Mouse (Mus musculus) heart, embryonic 15.5 days (tissue): ENCODE results near the gene Clgn. TPM values are rescaled to one million over a fixed set of nuclear protein-coding genes. Genes with fewer than 3 reads are reported as not detected.

Source experiments
- ATAC-seq: fragments of 200-750 bp; cut with Nextera tagmentation; replicated peaks from 2 replicates; pipeline ENCODE4 v1.8.0; 2017; ENCODE audit warnings: low read depth, moderate TSS enrichment; ENCODE audit not compliant: insufficient number of reproducible peaks, insufficient read depth, low FRiP score
- H3K27ac ChIP-seq: fragments of 300-500 bp; sonication (generic); 2 replicates; pipeline ENCODE4 v1.5.1; 2015; ENCODE audit warnings: mild to moderate bottlenecking, inconsistent platforms
- H3K27me3 ChIP-seq: fragments of 300-500 bp; sonication (generic); 2 replicates; pipeline ENCODE4 v1.6.1; 2015; ENCODE audit warnings: inconsistent platforms
- H3K36me3 ChIP-seq: fragments of 300-500 bp; sonication (generic); 2 replicates; pipeline ENCODE4 v1.6.1; 2015; ENCODE audit warnings: mild to moderate bottlenecking, inconsistent platforms
- H3K4me1 ChIP-seq: fragments of 300-500 bp; sonication (generic); replicated peaks from 2 replicates; pipeline ENCODE4 v1.6.1; 2015; ENCODE audit warnings: inconsistent platforms
- H3K4me2 ChIP-seq: fragments of 300-500 bp; sonication (generic); 2 replicates; pipeline ENCODE4 v1.6.1; 2015; ENCODE audit warnings: inconsistent platforms, mild to moderate bottlenecking, moderate library complexity
- H3K4me3 ChIP-seq: fragments of 300-500 bp; sonication (generic); 2 replicates; pipeline ENCODE4 v1.5.1; 2015; ENCODE audit warnings: mild to moderate bottlenecking, inconsistent platforms
- H3K9ac ChIP-seq: fragments of 300-500 bp; sonication (generic); 2 replicates; pipeline ENCODE4 v1.6.1; 2015; ENCODE audit warnings: mild to moderate bottlenecking, inconsistent platforms
- H3K9me3 ChIP-seq: fragments of 300-500 bp; sonication (generic); replicated peaks from 2 replicates; pipeline ENCODE4 v1.6.1; 2016; ENCODE audit warnings: inconsistent platforms
- WGBS: fragments of 180-500 bp; shearing (Covaris S2); methylation state at CpG from one replicate; pipeline ENCODE4 v1.1.7; 2015; ENCODE audit warnings: mixed read lengths; 5-methylcytosine and 5-hydroxymethylcytosine counted together
- polyA plus RNA-seq: library from polyadenylated mRNA; unstranded; fragments of >200 nt; fragmentation: Nextera tagmentation; extraction: Ambion mirVana; gene quantifications from 2 replicates; pipeline ENCODE4 v1.2.1, GENCODE M21; 2015

Gene Clgn
- polyA plus RNA-seq, 1 experiment from 2014 or later: 0.04 TPM

GRCm38 (mm10) chr8:83392521-83392920 lies 2.9 kb downstream of the Clgn start:
- no peak for ATAC-seq
- H3K9ac ChIP-seq: no peak overlapping the region

GRCm38 (mm10) chr8:83394325-83394724 lies 4.7 kb downstream of the Clgn start:
- WGBS: 80% methylated on average over 5 of the region's 5 CpGs
- H3K27ac ChIP-seq: no peak overlapping the region

More at GRCm38 (mm10) chr8:83392521-83392920, 2.9 kb downstream of the Clgn start:
- Histone ChIP-seq H3K27me3 (peaks cover 41% of the 10 kb centered on the region), H3K9me3 (no peaks in the 10 kb centered on the region), H3K27ac (no peak overlapping the region), H3K4me1 (peaks cover 7% of the 10 kb centered on the region), H3K36me3 (no peaks in the 10 kb centered on the region), H3K4me3 (no peak overlapping the region), H3K4me2 (no peak overlapping the region)
- 48% methylated on average over 1 of the region's 1 CpGs for WGBS

GRCm38 (mm10) chr8:83396680-83397079 lies 7.0 kb downstream of the Clgn start:
- H3K27me3 ChIP-seq: peaks cover 1% of the 10 kb centered on the region; the same call in 1 of the 2 replicates
- no peaks in the 10 kb centered on the region for H3K4me1 ChIP-seq
- no peak for ATAC-seq
- no peak overlapping the region for H3K4me3 ChIP-seq
- H3K36me3 ChIP-seq: no peaks in the 10 kb centered on the region
- H3K4me2 ChIP-seq: no peak overlapping the region
- H3K9me3 ChIP-seq: no peaks in the 10 kb centered on the region
- WGBS: 79% methylated on average over 6 of the region's 6 CpGs
- no peak overlapping the region for H3K27ac ChIP-seq
- no peak overlapping the region for H3K9ac ChIP-seq

More at GRCm38 (mm10) chr8:83394325-83394724, 4.7 kb downstream of the Clgn start:
- no peak overlapping the region for H3K9ac ChIP-seq
- H3K4me1 ChIP-seq: peaks cover 7% of the 10 kb centered on the region
- H3K9me3 ChIP-seq: no peaks in the 10 kb centered on the region
- H3K27me3 ChIP-seq: peaks cover 23% of the 10 kb centered on the region
- H3K4me2 ChIP-seq: no peak overlapping the region
- H3K36me3 ChIP-seq: no peaks in the 10 kb centered on the region
- H3K4me3 ChIP-seq: no peak overlapping the region
- ATAC-seq: no peak

GRCm38 (mm10) chr8:83397726-83398125 lies 8.1 kb downstream of the Clgn start:
- no peak overlapping the region for H3K9ac ChIP-seq
- 68% methylated on average over 4 of the region's 4 CpGs for WGBS
- no peak overlapping the region for H3K4me2 ChIP-seq
- no peak overlapping the region for H3K27ac ChIP-seq
- no peaks in the 10 kb centered on the region for H3K36me3 ChIP-seq
- H3K4me1 ChIP-seq: no peaks in the 10 kb centered on the region
- H3K4me3 ChIP-seq: no peak overlapping the region
- ATAC-seq: no peak
- no peaks in the 10 kb centered on the region for H3K9me3 ChIP-seq
- no peaks in the 10 kb centered on the region for H3K27me3 ChIP-seq

GRCm38 (mm10) chr8:83405548-83405947 lies 15.9 kb downstream of the Clgn start:
- Histone ChIP-seq H3K9me3 (no peaks in the 10 kb centered on the region), H3K27me3 (peaks cover 18% of the 10 kb centered on the region; the same call in 1 of the 2 replicates), H3K36me3 (no peaks in the 10 kb centered on the region), H3K9ac (no peak overlapping the region), H3K27ac (no peak overlapping the region), H3K4me3 (no peak overlapping the region), H3K4me1 (no peaks in the 10 kb centered on the region), H3K4me2 (no peak overlapping the region)
- 43% methylated on average over 10 of the region's 10 CpGs for WGBS
- ATAC-seq: no peak

- Histone ChIP-seq H3K4me2 (no peak overlapping the region), H3K27ac (no peak overlapping the region), H3K4me3 (no peak overlapping the region), H3K27me3 (peaks cover 18% of the 10 kb centered on the region; the same call in 1 of the 2 replicates), H3K36me3 (no peaks in the 10 kb centered on the region), H3K9ac (no peak overlapping the region), H3K9me3 (no peaks in the 10 kb centered on the region), H3K4me1 (no peaks in the 10 kb centered on the region)
- ATAC-seq: no peak
- WGBS: 31% methylated on average over 6 of the region's 6 CpGs
These were observed 17.2 kb downstream of the Clgn start for GRCm38 (mm10) chr8:83406836-83407235.

GRCm38 (mm10) chr8:83408496-83408895 lies 18.8 kb downstream of the Clgn start:
- no peaks in the 10 kb centered on the region for H3K4me1 ChIP-seq
- H3K27me3 ChIP-seq: peaks cover 18% of the 10 kb centered on the region; the same call in 1 of the 2 replicates
- no peak overlapping the region for H3K9ac ChIP-seq
- H3K36me3 ChIP-seq: no peaks in the 10 kb centered on the region
- ATAC-seq: no peak
- no peaks in the 10 kb centered on the region for H3K9me3 ChIP-seq
- no peak overlapping the region for H3K27ac ChIP-seq
- no peak overlapping the region for H3K4me3 ChIP-seq
- H3K4me2 ChIP-seq: no peak overlapping the region
- 54% methylated on average over 7 of the region's 7 CpGs for WGBS

GRCm38 (mm10) chr8:83416878-83417277 lies 27.2 kb downstream of the Clgn start:
- Histone ChIP-seq H3K4me1 (no peaks in the 10 kb centered on the region), H3K27me3 (peaks cover 11% of the 10 kb centered on the region), H3K4me3 (no peak overlapping the region), H3K4me2 (no peak overlapping the region), H3K9ac (no peak overlapping the region), H3K27ac (no peak overlapping the region), H3K9me3 (no peaks in the 10 kb centered on the region), H3K36me3 (no peaks in the 10 kb centered on the region)
- ATAC-seq: no peak
- 95% methylated on average over 15 of the region's 15 CpGs for WGBS

- Histone ChIP-seq H3K27me3 (peaks cover 12% of the 10 kb centered on the region), H3K27ac (no peak overlapping the region), H3K36me3 (no peaks in the 10 kb centered on the region), H3K4me3 (no peak overlapping the region), H3K9ac (no peak overlapping the region), H3K4me2 (no peak overlapping the region), H3K9me3 (no peaks in the 10 kb centered on the region), H3K4me1 (no peaks in the 10 kb centered on the region)
- no peak for ATAC-seq
- WGBS: 63% methylated on average over 6 of the region's 6 CpGs
These were observed 28.3 kb downstream of the Clgn start for GRCm38 (mm10) chr8:83417970-83418369.

GRCm38 (mm10) chr8:83418805-83419516 lies 29.3 kb downstream of the Clgn start:
- ATAC-seq: no peak
- WGBS: 81% methylated on average over 11 of the region's 11 CpGs
- no peaks in the 10 kb centered on the region for H3K36me3 ChIP-seq
- H3K4me1 ChIP-seq: no peaks in the 10 kb centered on the region
- no peak overlapping the region for H3K9ac ChIP-seq
- H3K27me3 ChIP-seq: peaks cover 21% of the 10 kb centered on the region
- no peak overlapping the region for H3K4me3 ChIP-seq
- no peak overlapping the region for H3K4me2 ChIP-seq
- H3K27ac ChIP-seq: no peak overlapping the region
- H3K9me3 ChIP-seq: no peaks in the 10 kb centered on the region

GRCm38 (mm10) chr8:83421354-83421753 lies 31.7 kb downstream of the Clgn start:
- WGBS: 80% methylated on average over 1 of the region's 1 CpGs

More at GRCm38 (mm10) chr8:83421354-83421753, 31.7 kb downstream of the Clgn start:
- no peak overlapping the region for H3K4me3 ChIP-seq
- no peak overlapping the region for H3K9ac ChIP-seq
- H3K36me3 ChIP-seq: no peaks in the 10 kb centered on the region
- no peaks in the 10 kb centered on the region for H3K9me3 ChIP-seq
- H3K4me1 ChIP-seq: peaks cover 4% of the 10 kb centered on the region; the same call in 1 of the 2 replicates
- no peak overlapping the region for H3K4me2 ChIP-seq
- H3K27me3 ChIP-seq: peaks cover 40% of the 10 kb centered on the region
- no peak overlapping the region for H3K27ac ChIP-seq
- no peak for ATAC-seq
